Mouse (Mus musculus) erythroblast, adult 5-6 weeks (primary cell): ENCODE results near the gene Prss8. TPM values are rescaled to one million over a fixed set of nuclear protein-coding genes. Genes with fewer than 3 reads are reported as not detected.
"Not testable (repeated sequence)": the region's sequence is repeated elsewhere in the genome, so short reads cannot be mapped to it uniquely, and the experiment has no call there.

Experiments used
- ATAC-seq: replicated peaks from 2 replicates; pipeline ENCODE4 v1.8.0; 2016; ENCODE audit warnings: moderate number of reproducible peaks, mild to moderate bottlenecking, moderate TSS enrichment, inconsistent platforms; ENCODE audit not compliant: poor library complexity, low FRiP score, severe bottlenecking
- total RNA-seq, 2 experiments: library from RNA; stranded (forward) in 1 of 2; stranded (reverse) in 1 of 2; fragments of 150-400 nt in 1 of 2; fragments of 200-764, 138-1000 nt in 1 of 2; gene quantifications; 2 replicates each; pipeline versions ENCODE4 v1.2.3 to v1.2.4; 2015 to 2017; ENCODE audit warnings: low replicate concordance in 2 of 2

Gene Prss8
- total RNA-seq, 2 experiments from 2014 or later: not detected

- no peak for ATAC-seq
These were observed 29.9 kb downstream of the Prss8 start for GRCm38 (mm10) chr7:127899997-127900396.

- ATAC-seq: no peak
These were observed 31.5 kb downstream of the Prss8 start for GRCm38 (mm10) chr7:127898179-127898956.

GRCm38 (mm10) chr7:127897542-127897941, 32.4 kb downstream of the Prss8 start:
- no peak for ATAC-seq

GRCm38 (mm10) chr7:127896384-127896783, 33.5 kb downstream of the Prss8 start:
- ATAC-seq: peak; percentile 57; the same call in 1 of the 2 replicates

- ATAC-seq: not testable (repeated sequence)
These were observed 34.0 kb downstream of the Prss8 start for GRCm38 (mm10) chr7:127895891-127896290.

- peak; percentile 94 for ATAC-seq
These were observed 34.5 kb downstream of the Prss8 start, which contains the start of the genes Gm21974 and Vkorc1 for GRCm38 (mm10) chr7:127895442-127895841. Gene Gm21974 (minus strand): TSS chr7:127895454. Gene Vkorc1 (minus strand): TSS chr7:127895617.

- ATAC-seq: no peak
These were observed 35.4 kb downstream of the Prss8 start for GRCm38 (mm10) chr7:127894480-127894879.

GRCm38 (mm10) chr7:127890798-127891197, 39.1 kb downstream of the Prss8 start, which contains the start of gene Prss53:
Gene Prss53 (minus strand): TSS chr7:127890970.
- no peak for ATAC-seq

GRCm38 (mm10) chr7:127888821-127889220, 41.1 kb downstream of the Prss8 start:
- no peak for ATAC-seq

- no peak for ATAC-seq
These were observed 42.1 kb downstream of the Prss8 start for GRCm38 (mm10) chr7:127887781-127888180.

- no peak for ATAC-seq
These were observed 42.7 kb downstream of the Prss8 start for GRCm38 (mm10) chr7:127887191-127887590.

- ATAC-seq: no peak
These were observed 43.4 kb downstream of the Prss8 start for GRCm38 (mm10) chr7:127886551-127886950.

GRCm38 (mm10) chr7:127885951-127886350, 44.0 kb downstream of the Prss8 start:
- ATAC-seq: 0 out of 2 replicates have a peak, but pooled peaks have one; percentile 24

GRCm38 (mm10) chr7:127880431-127880830, 49.5 kb downstream of the Prss8 start:
- ATAC-seq: no peak

GRCm38 (mm10) chr7:127879301-127879700, 50.6 kb downstream of the Prss8 start:
- ATAC-seq: no peak

- ATAC-seq: peak; percentile 86
These were observed 53.2 kb downstream of the Prss8 start, which contains the start of gene Zfp668 for GRCm38 (mm10) chr7:127876467-127877348. Gene Zfp668 (minus strand): TSS chr7:127876828.

- ATAC-seq: peak; percentile 45
These were observed 53.9 kb downstream of the Prss8 start, which contains the start of gene Zfp646 for GRCm38 (mm10) chr7:127876041-127876466. Gene Zfp646 (plus strand): TSS chr7:127876221.
